Mouse (Mus musculus) forebrain, embryonic 10.5 days (tissue): ENCODE data around the gene Hnf4a. TPM values are rescaled to one million over a fixed set of nuclear protein-coding genes. Genes with fewer than 3 reads are reported as not detected.

Source experiments
- DNase-seq: peaks from one replicate; pipeline ENCODE4 v3.0.0-alpha.2; 2017; ENCODE audit warnings: low spot score; ENCODE audit errors: extremely low spot score
- H3K27ac ChIP-seq: fragments of 300-500 bp; sonication (generic); 2 replicates; pipeline ENCODE4 v1.5.1; 2016; ENCODE audit warnings: mild to moderate bottlenecking
- H3K27me3 ChIP-seq: fragments of 300-500 bp; sonication (generic); 2 replicates; pipeline ENCODE4 v1.6.1; 2016; ENCODE audit warnings: mild to moderate bottlenecking; ENCODE audit not compliant: poor library complexity, severe bottlenecking
- H3K36me3 ChIP-seq: fragments of 300-500 bp; sonication (generic); replicated peaks from 2 replicates; pipeline ENCODE4 v1.6.1; 2016; ENCODE audit warnings: mild to moderate bottlenecking, moderate library complexity
- H3K4me1 ChIP-seq: fragments of 300-500 bp; sonication (generic); 2 replicates; pipeline ENCODE4 v1.6.1; 2016
- H3K4me3 ChIP-seq: fragments of 300-500 bp; sonication (generic); 2 replicates; pipeline ENCODE4 v1.5.1; 2016; ENCODE audit warnings: mild to moderate bottlenecking, moderate library complexity
- H3K9me3 ChIP-seq: fragments of 300-500 bp; sonication (generic); 2 replicates; pipeline ENCODE4 v1.6.1; 2016; ENCODE audit warnings: mild to moderate bottlenecking, moderate library complexity
- WGBS: fragments of 180-500 bp; shearing (Covaris S2); methylation state at CpG from one replicate; pipeline ENCODE4 v1.1.7; 2016; 5-methylcytosine and 5-hydroxymethylcytosine counted together
- polyA plus RNA-seq: library from polyadenylated mRNA; unstranded; fragments of >200 nt; fragmentation: Nextera tagmentation; extraction: Ambion mirVana; gene quantifications from 2 replicates; pipeline ENCODE4 v1.2.1, GENCODE M21; 2016

Hnf4a gene
- polyA plus RNA-seq, 1 experiment from 2014 or later = not detected

DNA sequence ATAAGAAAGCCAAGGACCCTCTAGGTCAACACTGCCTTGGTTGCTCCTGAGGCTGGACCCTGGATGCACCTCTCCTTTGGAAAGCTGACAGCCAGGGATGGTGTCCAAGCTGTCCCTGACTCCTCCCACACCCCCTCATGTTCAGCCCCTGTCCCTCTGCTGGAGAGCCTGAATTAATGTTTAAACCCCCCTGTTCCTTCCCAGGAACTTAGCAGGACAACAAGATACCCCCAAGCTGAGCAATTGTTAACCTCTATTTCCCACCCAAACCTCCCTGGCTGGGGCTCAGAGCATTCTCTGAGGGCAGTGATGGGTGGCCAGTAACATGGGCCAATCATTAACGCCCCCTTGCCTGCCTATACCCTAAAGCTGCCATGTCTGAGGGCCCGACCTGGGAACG, 53.6 kb downstream of the Hnf4a start:
- no peak overlapping the region for H3K27ac ChIP-seq
- no peaks in the 10 kb centered on the region for H3K4me1 ChIP-seq
- no peak for DNase-seq
- H3K4me3 ChIP-seq = no peak overlapping the region
- H3K27me3 ChIP-seq = no peaks in the 10 kb centered on the region
- H3K36me3 ChIP-seq = no peaks in the 10 kb centered on the region
- WGBS = 83% methylated on average over 3 of the region's 3 CpGs
- no peaks in the 10 kb centered on the region for H3K9me3 ChIP-seq

- Histone ChIP-seq H3K4me1 (no peaks in the 10 kb centered on the region), H3K27ac (no peak overlapping the region), H3K9me3 (no peaks in the 10 kb centered on the region), H3K27me3 (no peaks in the 10 kb centered on the region), H3K4me3 (no peak overlapping the region), H3K36me3 (no peaks in the 10 kb centered on the region)
- DNase-seq = no peak
- 88% methylated on average over 13 of the region's 13 CpGs for WGBS
Measured at GRCm38 (mm10) chr2:163561258-163561948, 54.8 kb downstream of the Hnf4a start.

- Histone ChIP-seq H3K9me3 (no peaks in the 10 kb centered on the region), H3K36me3 (no peaks in the 10 kb centered on the region), H3K27me3 (no peaks in the 10 kb centered on the region), H3K4me3 (no peak overlapping the region), H3K4me1 (no peaks in the 10 kb centered on the region), H3K27ac (no peak overlapping the region)
- peak; percentile 20 for DNase-seq
- WGBS = 36% methylated on average over 8 of the region's 8 CpGs
Measured at GRCm38 (mm10) chr2:163564646-163565045, 58.0 kb downstream of the Hnf4a start.

DNA sequence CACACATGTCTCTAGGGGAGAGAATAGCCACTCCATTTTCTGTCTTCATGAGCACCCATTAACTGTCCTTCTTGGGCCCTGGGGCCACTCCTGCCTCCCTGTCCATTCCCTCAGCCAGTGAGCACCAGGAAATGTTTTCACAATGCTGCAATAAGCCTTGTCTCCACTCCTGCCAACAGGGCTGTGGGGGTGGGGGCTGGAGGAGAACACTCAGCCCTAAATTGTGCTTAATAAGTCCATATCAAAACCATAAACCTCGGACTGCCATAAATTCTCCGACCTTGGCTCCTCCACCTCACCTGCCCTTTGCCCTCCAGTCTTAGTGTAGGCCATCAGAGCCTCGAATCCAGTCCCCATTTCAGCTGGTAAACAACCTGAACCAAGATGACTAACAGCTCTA, 67.7 kb downstream of the Hnf4a start:
- H3K9me3 ChIP-seq = no peaks in the 10 kb centered on the region
- H3K27me3 ChIP-seq = no peaks in the 10 kb centered on the region
- 85% methylated on average over 3 of the region's 3 CpGs for whole genome bisulfite sequencing
- DNase-seq = no peak
- no peak overlapping the region for H3K4me3 ChIP-seq
- peaks cover 5% of the 10 kb centered on the region; the same call in 1 of the 2 replicates for H3K4me1 ChIP-seq
- H3K36me3 ChIP-seq = no peaks in the 10 kb centered on the region
- H3K27ac ChIP-seq = no peak overlapping the region

- Histone ChIP-seq H3K27me3 (no peaks in the 10 kb centered on the region), H3K4me3 (no peak overlapping the region), H3K4me1 (peaks cover 5% of the 10 kb centered on the region; the same call in 1 of the 2 replicates), H3K27ac (no peak overlapping the region), H3K36me3 (no peaks in the 10 kb centered on the region), H3K9me3 (no peaks in the 10 kb centered on the region)
- WGBS = 62% methylated on average over 11 of the region's 11 CpGs
- no peak for DNase-seq
Measured at GRCm38 (mm10) chr2:163575248-163575647, 68.6 kb downstream of the Hnf4a start.

- H3K9me3 ChIP-seq = no peaks in the 10 kb centered on the region
- no peak overlapping the region for H3K4me3 ChIP-seq
- DNase-seq = no peak
- 84% methylated on average over 2 of the region's 2 CpGs for WGBS
- no peaks in the 10 kb centered on the region for H3K27me3 ChIP-seq
- peaks cover 5% of the 10 kb centered on the region; the same call in 1 of the 2 replicates for H3K4me1 ChIP-seq
- no peak overlapping the region for H3K27ac ChIP-seq
- no peaks in the 10 kb centered on the region for H3K36me3 ChIP-seq
Measured at GRCm38 (mm10) chr2:163577986-163578385, 71.4 kb downstream of the Hnf4a start.

DNA sequence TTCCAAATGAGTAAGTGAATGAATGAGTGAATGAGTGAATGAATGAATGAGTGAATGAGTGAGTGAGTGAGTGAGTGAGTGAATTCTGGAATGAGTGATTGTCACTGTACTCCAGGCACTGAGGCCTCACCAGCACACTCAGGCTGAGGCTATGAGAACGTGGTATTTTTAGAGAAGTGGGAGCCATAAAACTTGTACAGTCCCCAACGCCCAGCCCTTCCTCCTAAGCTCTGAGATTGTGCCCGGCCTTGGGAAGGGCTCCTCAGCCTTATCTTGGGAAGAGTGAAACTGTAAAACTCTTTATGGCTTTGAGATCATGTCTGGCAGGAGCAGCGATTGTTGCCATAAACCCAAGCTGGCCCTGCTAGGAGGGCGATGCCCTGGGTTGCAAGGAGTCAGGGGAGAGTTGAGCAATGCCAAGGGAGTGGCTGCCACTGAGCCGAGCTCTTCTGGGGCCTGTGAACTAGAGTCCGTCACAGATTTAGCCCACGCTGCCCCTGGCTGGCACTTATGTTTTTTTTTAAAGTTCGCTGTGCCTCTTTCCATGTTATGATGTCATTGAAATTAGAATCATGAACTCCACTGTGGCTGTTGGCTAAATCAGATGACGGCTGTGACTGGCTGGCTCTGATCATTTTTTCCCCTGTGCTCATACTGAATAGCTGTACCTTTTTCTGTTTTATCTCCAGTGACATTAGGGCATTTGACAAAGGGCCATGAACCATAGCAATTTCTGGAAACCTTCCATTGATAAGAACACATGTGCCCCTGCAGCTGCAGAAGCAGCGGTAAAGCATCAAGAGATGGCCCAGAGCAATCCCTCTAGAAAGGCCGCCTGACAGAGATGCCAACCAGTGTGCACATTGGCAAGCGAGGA, 73.7 kb downstream of the Hnf4a start:
- no peaks in the 10 kb centered on the region for H3K27me3 ChIP-seq
- no peak for DNase-seq
- H3K4me3 ChIP-seq = no peak overlapping the region
- H3K9me3 ChIP-seq = no peaks in the 10 kb centered on the region
- 87% methylated on average over 13 of the region's 13 CpGs for WGBS
- H3K4me1 ChIP-seq = 0 out of 2 replicates have a peak, but pooled peaks cover under 1% of the 10 kb centered on the region
- H3K36me3 ChIP-seq = no peaks in the 10 kb centered on the region
- no peak overlapping the region for H3K27ac ChIP-seq

GRCm38 (mm10) chr2:163583226-163584087, 76.8 kb downstream of the Hnf4a start:
- no peak for DNase-seq
- 96% methylated on average over 10 of the region's 10 CpGs for WGBS
- Histone ChIP-seq H3K4me1 (peaks cover 4% of the 10 kb centered on the region), H3K4me3 (no peak overlapping the region), H3K36me3 (no peaks in the 10 kb centered on the region), H3K9me3 (no peaks in the 10 kb centered on the region), H3K27ac (no peak overlapping the region), H3K27me3 (no peaks in the 10 kb centered on the region)

DNA sequence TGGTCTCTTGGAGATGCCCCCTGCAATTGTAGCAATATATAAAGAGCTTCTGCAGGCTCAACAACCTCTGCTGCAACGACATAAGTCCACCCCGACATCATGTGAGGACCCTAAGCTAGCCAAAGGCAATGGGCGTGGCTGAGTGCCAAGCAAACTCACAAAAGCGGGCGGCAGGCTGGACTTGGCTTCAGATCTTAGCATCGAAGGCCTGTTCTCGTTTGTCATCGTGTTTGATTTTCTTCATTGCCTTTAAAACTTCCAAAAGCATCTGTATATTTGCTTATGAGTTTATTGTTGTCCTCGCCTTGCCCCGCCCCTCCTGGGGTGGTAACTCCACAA, 77.4 kb downstream of the Hnf4a start:
- Histone ChIP-seq H3K4me1 (peaks cover 4% of the 10 kb centered on the region), H3K4me3 (no peak overlapping the region), H3K27ac (no peak overlapping the region), H3K36me3 (no peaks in the 10 kb centered on the region), H3K27me3 (no peaks in the 10 kb centered on the region), H3K9me3 (no peaks in the 10 kb centered on the region)
- 86% methylated on average over 10 of the region's 10 CpGs for WGBS
- DNase-seq = no peak

DNA sequence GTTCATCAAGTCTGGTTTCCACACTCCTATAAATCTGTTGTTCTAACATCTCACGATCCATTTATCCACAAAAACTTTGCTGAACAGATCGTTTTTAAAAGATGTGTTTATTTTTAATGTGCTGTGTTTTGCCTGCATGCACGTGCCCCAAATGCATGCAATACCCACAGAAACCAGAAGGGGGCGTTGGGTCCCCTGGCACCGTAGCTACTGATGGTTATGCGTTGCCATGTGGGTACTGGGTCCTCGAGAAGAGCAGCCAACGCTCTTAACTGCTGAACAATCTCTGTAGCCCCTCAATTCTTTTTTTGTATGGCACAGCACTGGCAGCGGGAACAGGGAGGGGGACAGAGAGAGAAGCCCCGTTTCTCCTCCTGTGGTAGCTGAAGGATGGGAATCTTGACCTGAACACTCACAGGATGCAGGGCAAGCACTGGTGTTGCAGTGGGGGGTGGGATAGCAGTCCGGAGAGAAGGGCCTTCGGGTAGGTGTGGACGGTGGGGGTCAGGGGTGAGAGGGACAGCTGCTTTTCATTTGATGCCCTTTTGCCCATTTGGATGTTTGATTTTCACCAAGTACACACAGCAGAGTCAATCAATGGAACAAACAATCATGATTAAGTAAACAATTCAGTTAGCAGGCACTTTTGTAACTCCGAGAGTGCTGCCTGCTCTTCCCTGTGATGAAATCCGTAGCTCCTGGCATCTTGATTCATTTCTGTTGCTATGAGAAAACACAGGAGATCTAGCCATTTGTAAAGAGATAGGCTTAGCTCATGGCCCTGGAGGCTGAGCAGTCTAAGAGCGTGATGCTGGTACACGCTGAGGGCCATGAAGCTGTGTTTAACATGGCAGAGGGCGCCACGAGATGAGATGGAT, 80.0 kb downstream of the Hnf4a start:
- Histone ChIP-seq H3K27ac (no peak overlapping the region), H3K36me3 (no peaks in the 10 kb centered on the region), H3K27me3 (no peaks in the 10 kb centered on the region), H3K9me3 (no peaks in the 10 kb centered on the region), H3K4me1 (peaks cover 4% of the 10 kb centered on the region), H3K4me3 (no peak overlapping the region)
- 51% methylated on average over 19 of the region's 19 CpGs for WGBS
- DNase-seq = peak; percentile 40

DNA sequence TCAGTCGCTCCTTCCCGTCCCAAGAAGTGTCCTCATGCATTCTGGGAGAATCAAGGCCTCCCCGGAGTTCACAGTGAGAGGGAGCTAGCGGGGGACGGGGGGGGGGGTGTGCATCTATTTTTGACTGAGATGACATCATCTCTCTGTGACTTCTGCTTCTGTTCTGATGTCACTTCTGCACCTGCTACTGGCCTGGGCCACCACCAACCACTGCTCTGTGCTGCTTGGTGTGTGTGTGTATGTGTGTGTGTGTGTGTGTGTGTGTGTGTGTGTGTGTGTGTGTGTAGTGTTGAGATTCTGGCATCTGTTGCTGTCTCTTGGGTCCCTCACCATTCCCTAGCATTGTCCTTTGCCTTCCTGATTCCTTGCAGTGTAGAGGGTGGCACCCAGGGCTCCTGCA, 80.9 kb downstream of the Hnf4a start:
- no peak for DNase-seq
- 84% methylated on average over 5 of the region's 5 CpGs for WGBS
- Histone ChIP-seq H3K36me3 (no peaks in the 10 kb centered on the region), H3K27me3 (no peaks in the 10 kb centered on the region), H3K4me3 (no peak overlapping the region), H3K27ac (no peak overlapping the region), H3K9me3 (no peaks in the 10 kb centered on the region), H3K4me1 (peaks cover 4% of the 10 kb centered on the region)

DNA sequence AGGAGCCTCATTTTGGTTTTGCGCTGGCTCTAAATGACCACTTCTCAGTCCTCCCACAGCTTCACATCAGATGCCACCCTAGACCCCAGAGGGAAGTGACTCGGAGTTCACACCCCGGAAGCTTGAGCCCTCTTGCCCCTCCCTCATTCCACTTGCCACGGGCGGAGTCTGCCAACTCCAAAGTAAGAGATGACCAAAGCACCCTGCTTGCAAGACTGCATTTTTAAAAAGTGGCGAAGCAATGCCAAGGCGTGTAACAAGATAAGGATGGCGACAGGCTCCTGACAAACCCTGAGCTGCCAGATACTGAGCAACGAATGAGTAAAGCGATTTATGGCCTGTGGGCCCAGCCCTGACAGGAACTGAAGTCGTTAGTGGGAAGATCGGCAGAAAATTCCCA, 83.6 kb downstream of the Hnf4a start:
- H3K4me3 ChIP-seq = no peak overlapping the region
- H3K9me3 ChIP-seq = no peaks in the 10 kb centered on the region
- 79% methylated on average over 12 of the region's 12 CpGs for WGBS
- no peak for DNase-seq
- no peaks in the 10 kb centered on the region for H3K36me3 ChIP-seq
- H3K27me3 ChIP-seq = no peaks in the 10 kb centered on the region
- peaks cover 4% of the 10 kb centered on the region for H3K4me1 ChIP-seq
- no peak overlapping the region for H3K27ac ChIP-seq
